Mouse (Mus musculus): ENCODE measurements around the gene Map3k10. TPM values are rescaled to one million over a fixed set of nuclear protein-coding genes. Genes with fewer than 3 reads are reported as not detected.

The Map3k10 gene
- polyA plus RNA-seq, 1 experiment from 2014 or later: 23.5 TPM

GRCm38 (mm10) chr7:27657824-27658395, 16.5 kb downstream of the Map3k10 start:
- no peak overlapping the region for H3K9ac ChIP-seq
- peaks cover 65% of the 10 kb centered on the region for H3K36me3 ChIP-seq (replicated peaks; ENCODE audit: control insufficient read depth, insufficient read depth)
- no peak overlapping the region for H3K4me3 ChIP-seq (replicated peaks; ENCODE audit: low read length)
- ATAC-seq (ENCODE audit: low FRiP score): no peak
- 0 out of 2 replicates have a peak, but pooled peaks cover 10% of the 10 kb centered on the region for H3K27me3 ChIP-seq (ENCODE audit: control insufficient read depth, insufficient read depth, low read length)
- H3K4me2 ChIP-seq (replicated peaks): no peak overlapping the region
- H3K9me3 ChIP-seq (ENCODE audit: control insufficient read depth, low read length): no peaks in the 10 kb centered on the region
- WGBS: 42% methylated on average over 47 of the region's 53 CpGs
- no peak overlapping the region for H3K27ac ChIP-seq
- DNase-seq (ENCODE audit: low spot score): no peak
- H3K4me1 ChIP-seq (replicated peaks; ENCODE audit: control insufficient read depth, insufficient read depth, low read length): peaks cover 7% of the 10 kb centered on the region

GRCm38 (mm10) chr7:27656600-27656999, 17.8 kb downstream of the Map3k10 start:
- Histone ChIP-seq H3K4me3 (replicated peaks; ENCODE audit: low read length) (no peak overlapping the region), H3K36me3 (replicated peaks; ENCODE audit: control insufficient read depth, insufficient read depth) (peaks cover 59% of the 10 kb centered on the region), H3K27me3 (ENCODE audit: control insufficient read depth, insufficient read depth, low read length) (0 out of 2 replicates have a peak, but pooled peaks cover 10% of the 10 kb centered on the region), H3K4me1 (replicated peaks; ENCODE audit: control insufficient read depth, insufficient read depth, low read length) (peaks cover 7% of the 10 kb centered on the region), H3K9ac (no peak overlapping the region), H3K9me3 (ENCODE audit: control insufficient read depth, low read length) (no peaks in the 10 kb centered on the region), H3K27ac (no peak overlapping the region), H3K4me2 (replicated peaks) (no peak overlapping the region)
- WGBS: 91% methylated on average over 16 of the region's 16 CpGs
- ATAC-seq (ENCODE audit: low FRiP score): no peak
- DNase-seq (ENCODE audit: low spot score): no peak

GRCm38 (mm10) chr7:27655545-27655944, 18.9 kb downstream of the Map3k10 start:
- no peak for ATAC-seq (ENCODE audit: low FRiP score)

GRCm38 (mm10) chr7:27654607-27655276, 19.7 kb downstream of the Map3k10 start:
- Histone ChIP-seq H3K36me3 (replicated peaks; ENCODE audit: control insufficient read depth, insufficient read depth) (peaks cover 41% of the 10 kb centered on the region), H3K27me3 (ENCODE audit: control insufficient read depth, insufficient read depth, low read length) (0 out of 2 replicates have a peak, but pooled peaks cover 10% of the 10 kb centered on the region), H3K4me1 (replicated peaks; ENCODE audit: control insufficient read depth, insufficient read depth, low read length) (peaks cover 7% of the 10 kb centered on the region), H3K27ac (peak overlapping the region; percentile 97), H3K4me3 (replicated peaks; ENCODE audit: low read length) (peak overlapping the region; percentile 58), H3K4me2 (replicated peaks) (peak overlapping the region; percentile 73), H3K9me3 (ENCODE audit: control insufficient read depth, low read length) (no peaks in the 10 kb centered on the region), H3K9ac (peak overlapping the region; percentile 79)
- 68% methylated on average over 20 of the region's 20 CpGs for WGBS
- DNase-seq (ENCODE audit: low spot score) (peak; percentile 40), ATAC-seq (ENCODE audit: low FRiP score) (no peak; the same call in 1 of the 2 replicates)

More at GRCm38 (mm10) chr7:27655545-27655944, 18.9 kb downstream of the Map3k10 start:
- 0 out of 2 replicates have a peak, but pooled peaks cover 10% of the 10 kb centered on the region for H3K27me3 ChIP-seq (ENCODE audit: control insufficient read depth, insufficient read depth, low read length)
- H3K36me3 ChIP-seq (replicated peaks; ENCODE audit: control insufficient read depth, insufficient read depth): peaks cover 49% of the 10 kb centered on the region
- no peak overlapping the region for H3K4me3 ChIP-seq (replicated peaks; ENCODE audit: low read length)
- no peaks in the 10 kb centered on the region for H3K9me3 ChIP-seq (ENCODE audit: control insufficient read depth, low read length)
- no peak overlapping the region for H3K9ac ChIP-seq
- no peak overlapping the region for H3K4me2 ChIP-seq (replicated peaks)
- DNase-seq (ENCODE audit: low spot score): no peak
- H3K27ac ChIP-seq: no peak overlapping the region
- WGBS: 75% methylated on average over 11 of the region's 11 CpGs
- H3K4me1 ChIP-seq (replicated peaks; ENCODE audit: control insufficient read depth, insufficient read depth, low read length): peaks cover 7% of the 10 kb centered on the region

GRCm38 (mm10) chr7:27653681-27654437, 20.5 kb downstream of the Map3k10 start, which contains the start of gene Ttc9b:
Ttc9b (plus strand) TSS chr7:27653915.
- Histone ChIP-seq H3K9ac (peak within 1 kb of the TSS; percentile 79), H3K27ac (peak within 1 kb of the TSS; percentile 97), H3K4me1 (replicated peaks; ENCODE audit: control insufficient read depth, insufficient read depth, low read length) (peaks cover 7% of the 10 kb centered on the region), H3K4me3 (replicated peaks; ENCODE audit: low read length) (peak within 1 kb of the TSS; percentile 58), H3K9me3 (ENCODE audit: control insufficient read depth, low read length) (no peaks in the 10 kb centered on the region), H3K4me2 (replicated peaks) (peak within 1 kb of the TSS; percentile 73), H3K27me3 (ENCODE audit: control insufficient read depth, insufficient read depth, low read length) (0 out of 2 replicates have a peak, but pooled peaks cover 9% of the 10 kb centered on the region), H3K36me3 (replicated peaks; ENCODE audit: control insufficient read depth, insufficient read depth) (peaks cover 32% of the 10 kb centered on the region)
- DNase-seq (ENCODE audit: low spot score): peak; percentile 79
- 1% methylated on average over 61 of the region's 62 CpGs for WGBS
- ATAC-seq (ENCODE audit: low FRiP score): peak; percentile 71

- WGBS: 8% methylated on average over 10 of the region's 10 CpGs
- no peaks in the 10 kb centered on the region for H3K9me3 ChIP-seq (ENCODE audit: control insufficient read depth, low read length)
- H3K4me3 ChIP-seq (replicated peaks; ENCODE audit: low read length): no peak overlapping the region
- peaks cover 7% of the 10 kb centered on the region for H3K4me1 ChIP-seq (replicated peaks; ENCODE audit: control insufficient read depth, insufficient read depth, low read length)
- peaks cover 4% of the 10 kb centered on the region; the same call in 1 of the 2 replicates for H3K36me3 ChIP-seq (replicated peaks; ENCODE audit: control insufficient read depth, insufficient read depth)
- DNase-seq (ENCODE audit: low spot score) (peak; percentile 78), ATAC-seq (ENCODE audit: low FRiP score) (no peak)
- H3K27ac ChIP-seq: no peak overlapping the region
- no peak overlapping the region for H3K9ac ChIP-seq
- no peaks in the 10 kb centered on the region for H3K27me3 ChIP-seq (ENCODE audit: control insufficient read depth, insufficient read depth, low read length)
- H3K4me2 ChIP-seq (replicated peaks): no peak overlapping the region; the same call in 1 of the 2 replicates
These were observed 23.4 kb downstream of the Map3k10 start for GRCm38 (mm10) chr7:27650949-27651348.

- Histone ChIP-seq H3K4me1 (replicated peaks; ENCODE audit: control insufficient read depth, insufficient read depth, low read length) (peaks cover 7% of the 10 kb centered on the region), H3K9ac (no peak overlapping the region), H3K36me3 (replicated peaks; ENCODE audit: control insufficient read depth, insufficient read depth) (no peaks in the 10 kb centered on the region), H3K4me2 (replicated peaks) (no peak overlapping the region), H3K27ac (no peak overlapping the region), H3K27me3 (ENCODE audit: control insufficient read depth, insufficient read depth, low read length) (no peaks in the 10 kb centered on the region), H3K9me3 (ENCODE audit: control insufficient read depth, low read length) (no peaks in the 10 kb centered on the region), H3K4me3 (replicated peaks; ENCODE audit: low read length) (no peak overlapping the region)
- no peak for ATAC-seq (ENCODE audit: low FRiP score)
- WGBS: 94% methylated on average over 11 of the region's 11 CpGs
- DNase-seq (ENCODE audit: low spot score): no peak
These were observed 24.7 kb downstream of the Map3k10 start for GRCm38 (mm10) chr7:27649723-27650122.

- 86% methylated on average over 6 of the region's 6 CpGs for WGBS
- Histone ChIP-seq H3K4me3 (replicated peaks; ENCODE audit: low read length) (no peak overlapping the region), H3K9me3 (ENCODE audit: control insufficient read depth, low read length) (no peaks in the 10 kb centered on the region), H3K36me3 (replicated peaks; ENCODE audit: control insufficient read depth, insufficient read depth) (no peaks in the 10 kb centered on the region), H3K4me2 (replicated peaks) (no peak overlapping the region), H3K27me3 (ENCODE audit: control insufficient read depth, insufficient read depth, low read length) (no peaks in the 10 kb centered on the region), H3K9ac (no peak overlapping the region), H3K27ac (no peak overlapping the region), H3K4me1 (replicated peaks; ENCODE audit: control insufficient read depth, insufficient read depth, low read length) (no peaks in the 10 kb centered on the region)
- no peak for ATAC-seq (ENCODE audit: low FRiP score)
- DNase-seq (ENCODE audit: low spot score): no peak
These were observed 27.0 kb downstream of the Map3k10 start for GRCm38 (mm10) chr7:27647281-27648002.

All from hindbrain, embryonic 14.5 days (tissue).